Mouse (Mus musculus) thymus, adult 2 months (tissue): ENCODE results near the gene Mark3. TPM values are rescaled to one million over a fixed set of nuclear protein-coding genes. Genes with fewer than 3 reads are reported as not detected.

Experiments
- DNase-seq: peaks from one replicate; pipeline ENCODE4 v3.0.0; 2021
- H3K27ac ChIP-seq: fragments of 200-500 bp; 2 replicates; pipeline ENCODE4 v1.5.1; 2012; ENCODE audit warnings: low read length, control low read depth; ENCODE audit not compliant: control insufficient read depth, insufficient read depth
- H3K27me3 ChIP-seq: fragments of 200-500 bp; 2 replicates; pipeline ENCODE4 v1.6.1; 2012; ENCODE audit warnings: mild to moderate bottlenecking, low read length, moderate library complexity, mixed read lengths; ENCODE audit not compliant: control insufficient read depth, insufficient read depth
- H3K36me3 ChIP-seq: fragments of 200-500 bp; 2 replicates; pipeline ENCODE4 v1.6.1; 2012; ENCODE audit warnings: mild to moderate bottlenecking, low read length, moderate library complexity; ENCODE audit not compliant: control insufficient read depth, insufficient read depth
- H3K4me1 ChIP-seq: fragments of 200-500 bp; replicated peaks from 2 replicates; pipeline ENCODE4 v1.6.1; 2012; ENCODE audit warnings: low read length; ENCODE audit not compliant: control insufficient read depth, insufficient read depth
- H3K4me3 ChIP-seq: fragments of 200-500 bp; 2 replicates; pipeline ENCODE4 v1.5.1; 2012; ENCODE audit warnings: mild to moderate bottlenecking, low read length, control low read depth, moderate library complexity; ENCODE audit not compliant: control insufficient read depth, insufficient read depth
- CTCF ChIP-seq: fragments of 200-500 bp; IDR thresholded peaks from 2 replicates; pipeline ENCODE4 v1.5.1; 2012; ENCODE audit warnings: mild to moderate bottlenecking, control low read depth, low read length, moderate library complexity, borderline replicate concordance; ENCODE audit not compliant: control insufficient read depth, poor library complexity, insufficient read depth; ENCODE audit errors: extremely low read depth
- POLR2A ChIP-seq: fragments of 200-500 bp; IDR thresholded peaks from 2 replicates; pipeline ENCODE4 v1.6.1; 2012; ENCODE audit warnings: mild to moderate bottlenecking, low read length, control low read depth, moderate library complexity; ENCODE audit not compliant: control insufficient read depth, poor library complexity, insufficient read depth; ENCODE audit errors: extremely low read depth
- WGBS: fragments of 180-500 bp; shearing (Covaris S2); methylation state at CpG from one replicate; pipeline ENCODE4 v1.1.7; 2018; 5-methylcytosine and 5-hydroxymethylcytosine counted together
- polyA plus RNA-seq: library from polyadenylated mRNA; depleted of rRNA; stranded (reverse); fragments of >200 nt; gene quantifications from 2 replicates; pipeline ENCODE4 v1.2.3, GENCODE M21; 2012

Mark3 gene
- polyA plus RNA-seq, 1 experiment: 45.9 TPM

- Histone ChIP-seq H3K4me1 (peaks cover 6% of the 10 kb centered on the region), H3K27me3 (no peaks in the 10 kb centered on the region), H3K27ac (no peak overlapping the region), H3K4me3 (no peak overlapping the region), H3K36me3 (peaks cover 15% of the 10 kb centered on the region)
- no peak for DNase-seq
- WGBS: 74% methylated on average over 5 of the region's 5 CpGs
- no peak for TF ChIP-seq CTCF
- no peak for TF ChIP-seq POLR2A
Observed at GRCm38 (mm10) chr12:111535762-111536161, 38.6 kb upstream of the Mark3 start.

- DNase-seq: no peak
- Histone ChIP-seq H3K27ac (no peak overlapping the region), H3K36me3 (peaks cover 25% of the 10 kb centered on the region), H3K4me3 (no peak overlapping the region), H3K27me3 (no peaks in the 10 kb centered on the region), H3K4me1 (peaks cover 6% of the 10 kb centered on the region)
- TF ChIP-seq CTCF (no peak), POLR2A (no peak)
- WGBS: 68% methylated on average over 4 of the region's 4 CpGs
Observed at GRCm38 (mm10) chr12:111536746-111537145, 37.6 kb upstream of the Mark3 start.

GRCm38 (mm10) chr12:111537341-111537740 lies 37.0 kb upstream of the Mark3 start:
- H3K27me3 ChIP-seq: no peaks in the 10 kb centered on the region
- peaks cover 6% of the 10 kb centered on the region for H3K4me1 ChIP-seq
- TF ChIP-seq CTCF: no peak
- TF ChIP-seq POLR2A: no peak
- no peak overlapping the region for H3K27ac ChIP-seq
- peaks cover 31% of the 10 kb centered on the region for H3K36me3 ChIP-seq
- peak overlapping the region; percentile 55 for H3K4me3 ChIP-seq
- no peak for DNase-seq
- under 1% methylated on average over 22 of the region's 22 CpGs for WGBS

GRCm38 (mm10) chr12:111537796-111538291 lies 36.5 kb upstream of the Mark3 start, which contains the start of gene Eif5:
Gene Eif5, plus strand, starts transcription at chr12:111538016.
- Histone ChIP-seq H3K27ac (peak within 1 kb of the TSS; percentile 14), H3K36me3 (peaks cover 36% of the 10 kb centered on the region), H3K27me3 (no peaks in the 10 kb centered on the region), H3K4me1 (peaks cover 6% of the 10 kb centered on the region), H3K4me3 (peak within 1 kb of the TSS; percentile 79)
- peak; percentile 99 for DNase-seq
- WGBS: under 1% methylated on average over 45 of the region's 47 CpGs
- TF ChIP-seq CTCF: no peak
- peak; percentile 94 for TF ChIP-seq POLR2A

- Histone ChIP-seq H3K4me3 (peak overlapping the region; percentile 79), H3K36me3 (peaks cover 42% of the 10 kb centered on the region), H3K4me1 (peaks cover 6% of the 10 kb centered on the region), H3K27me3 (no peaks in the 10 kb centered on the region), H3K27ac (peak overlapping the region; percentile 14)
- peak; percentile 71 for DNase-seq
- under 1% methylated on average over 110 of the region's 111 CpGs for WGBS
- TF ChIP-seq POLR2A (no peak), CTCF (peak; percentile 45; the same call in 1 of the 2 replicates)
Observed at GRCm38 (mm10) chr12:111538292-111539040, 35.9 kb upstream of the Mark3 start.

- peak overlapping the region; percentile 79 for H3K4me3 ChIP-seq
- peaks cover 6% of the 10 kb centered on the region for H3K4me1 ChIP-seq
- WGBS: 1% methylated on average over 18 of the region's 18 CpGs
- peak; percentile 47 for DNase-seq
- no peaks in the 10 kb centered on the region for H3K27me3 ChIP-seq
- H3K27ac ChIP-seq: peak overlapping the region; percentile 1; the same call in 1 of the 2 replicates
- TF ChIP-seq CTCF (no peak), POLR2A (no peak)
- peaks cover 48% of the 10 kb centered on the region for H3K36me3 ChIP-seq
Observed at GRCm38 (mm10) chr12:111539041-111539345, 35.3 kb upstream of the Mark3 start.
